Mouse (Mus musculus) midbrain, embryonic 14.5 days (tissue): Measurements from ENCODE around the gene Primpol. TPM values are rescaled to one million over a fixed set of nuclear protein-coding genes. Genes with fewer than 3 reads are reported as not detected.
A peak's percentile ranks its signal among the peaks of the same experiment; 100 is the strongest.

Experiments used
- ATAC-seq: fragments of 200-750 bp; cut with Nextera tagmentation; 2 replicates; pipeline ENCODE4 v1.8.0; 2017; ENCODE audit warnings: moderate number of reproducible peaks, moderate library complexity; ENCODE audit not compliant: low FRiP score, low TSS enrichment
- DNase-seq: peaks from one replicate; pipeline ENCODE4 v3.0.0-alpha.2; 2015
- H3K27ac ChIP-seq: fragments of 300-500 bp; sonication (generic); replicated peaks from 2 replicates; pipeline ENCODE4 v1.5.1; 2014; ENCODE audit warnings: mild to moderate bottlenecking, low read depth, low read length, moderate library complexity
- H3K27me3 ChIP-seq: fragments of 300-500 bp; sonication (generic); 2 replicates; pipeline ENCODE4 v1.6.1; 2014; ENCODE audit warnings: low read length, control low read depth, mixed read lengths; ENCODE audit not compliant: control insufficient read depth, insufficient read depth
- H3K36me3 ChIP-seq: fragments of 300-500 bp; sonication (generic); 2 replicates; pipeline ENCODE4 v1.6.1; 2014; ENCODE audit warnings: low read length, control low read depth; ENCODE audit not compliant: control insufficient read depth, insufficient read depth
- H3K4me1 ChIP-seq: fragments of 300-500 bp; sonication (generic); 2 replicates; pipeline ENCODE4 v1.6.1; 2014; ENCODE audit warnings: mild to moderate bottlenecking, antibody characterized with exemption, low read length, control low read depth; ENCODE audit not compliant: control insufficient read depth, insufficient read depth
- H3K4me2 ChIP-seq: fragments of 300-500 bp; sonication (generic); 2 replicates; pipeline ENCODE4 v1.6.1; 2014; ENCODE audit warnings: mild to moderate bottlenecking, low read length, moderate library complexity
- H3K4me3 ChIP-seq: fragments of 300-500 bp; sonication (generic); replicated peaks from 2 replicates; pipeline ENCODE4 v1.5.1; 2014; ENCODE audit warnings: low read depth, low read length
- H3K9ac ChIP-seq: fragments of 300-500 bp; sonication (generic); replicated peaks from 2 replicates; pipeline ENCODE4 v1.6.1; 2014; ENCODE audit warnings: mild to moderate bottlenecking, low read length, moderate library complexity
- H3K9me3 ChIP-seq: fragments of 300-500 bp; sonication (generic); 2 replicates; pipeline ENCODE4 v1.6.1; 2016; ENCODE audit warnings: low read length, control low read depth, mixed read lengths; ENCODE audit not compliant: control insufficient read depth
- WGBS: fragments of 180-500 bp; shearing (Covaris S2); extraction: QIAGEN DNeasy Blood & Tissue Kit; methylation state at CpG from one replicate; pipeline ENCODE4 v1.1.7; 2014; 5-methylcytosine and 5-hydroxymethylcytosine counted together
- polyA plus RNA-seq: library from polyadenylated mRNA; unstranded; fragments of >200 nt; fragmentation: Nextera tagmentation; extraction: Ambion mirVana; gene quantifications from 2 replicates; pipeline ENCODE4 v1.2.1, GENCODE M21; 2014

Primpol gene
- polyA plus RNA-seq, 1 experiment from 2014 or later, result 11.8 TPM

GRCm38 (mm10) chr8:46543662-46544061 is 73.3 kb downstream of the Primpol start:
- Histone ChIP-seq H3K27ac (no peak overlapping the region), H3K9ac (no peak overlapping the region), H3K9me3 (no peaks in the 10 kb centered on the region), H3K4me2 (no peak overlapping the region), H3K4me1 (no peaks in the 10 kb centered on the region), H3K27me3 (no peaks in the 10 kb centered on the region), H3K36me3 (no peaks in the 10 kb centered on the region), H3K4me3 (no peak overlapping the region)
- DNase-seq (no peak), ATAC-seq (no peak)
- 72% methylated on average over 6 of the region's 6 CpGs for WGBS

- Histone ChIP-seq H3K4me1 (no peaks in the 10 kb centered on the region), H3K4me2 (no peak overlapping the region), H3K27me3 (no peaks in the 10 kb centered on the region), H3K9ac (no peak overlapping the region), H3K27ac (no peak overlapping the region), H3K9me3 (no peaks in the 10 kb centered on the region), H3K4me3 (no peak overlapping the region), H3K36me3 (no peaks in the 10 kb centered on the region)
- ATAC-seq (no peak), DNase-seq (no peak)
- WGBS, result 82% methylated on average over 7 of the region's 7 CpGs
These were observed 73.8 kb downstream of the Primpol start for GRCm38 (mm10) chr8:46543191-46543590.

GRCm38 (mm10) chr8:46539701-46540100 is 77.3 kb downstream of the Primpol start:
- no peak; the same call in 1 of the 2 replicates for ATAC-seq

GRCm38 (mm10) chr8:46533926-46534325 is 83.1 kb downstream of the Primpol start:
- WGBS, result 89% methylated on average over 7 of the region's 7 CpGs
- H3K27ac ChIP-seq, result no peak overlapping the region
- no peaks in the 10 kb centered on the region for H3K4me1 ChIP-seq
- H3K9me3 ChIP-seq, result no peaks in the 10 kb centered on the region
- no peak for ATAC-seq
- no peak for DNase-seq
- H3K27me3 ChIP-seq, result no peaks in the 10 kb centered on the region
- H3K4me3 ChIP-seq, result no peak overlapping the region
- no peak overlapping the region for H3K4me2 ChIP-seq
- no peak overlapping the region for H3K9ac ChIP-seq
- H3K36me3 ChIP-seq, result 0 out of 2 replicates have a peak, but pooled peaks cover 3% of the 10 kb centered on the region

More at GRCm38 (mm10) chr8:46539701-46540100, 77.3 kb downstream of the Primpol start:
- Histone ChIP-seq H3K9ac (no peak overlapping the region), H3K4me2 (no peak overlapping the region), H3K27me3 (no peaks in the 10 kb centered on the region), H3K4me1 (no peaks in the 10 kb centered on the region), H3K27ac (no peak overlapping the region), H3K4me3 (no peak overlapping the region), H3K9me3 (no peaks in the 10 kb centered on the region), H3K36me3 (no peaks in the 10 kb centered on the region)
- WGBS, result 64% methylated on average over 5 of the region's 5 CpGs
- DNase-seq, result peak; percentile 39

GRCm38 (mm10) chr8:46530541-46530940 is 86.5 kb downstream of the Primpol start:
- no peak overlapping the region for H3K27ac ChIP-seq
- WGBS, result 71% methylated on average over 4 of the region's 4 CpGs
- H3K4me2 ChIP-seq, result no peak overlapping the region
- no peak overlapping the region for H3K9ac ChIP-seq
- no peak overlapping the region for H3K4me3 ChIP-seq
- H3K36me3 ChIP-seq, result 0 out of 2 replicates have a peak, but pooled peaks cover 9% of the 10 kb centered on the region
- no peaks in the 10 kb centered on the region for H3K4me1 ChIP-seq
- DNase-seq (no peak), ATAC-seq (no peak)
- H3K9me3 ChIP-seq, result no peaks in the 10 kb centered on the region
- H3K27me3 ChIP-seq, result no peaks in the 10 kb centered on the region

- ATAC-seq (no peak), DNase-seq (no peak)
- Histone ChIP-seq H3K9ac (no peak overlapping the region), H3K4me1 (no peaks in the 10 kb centered on the region), H3K4me3 (no peak overlapping the region), H3K4me2 (no peak overlapping the region), H3K27ac (no peak overlapping the region), H3K27me3 (no peaks in the 10 kb centered on the region), H3K9me3 (no peaks in the 10 kb centered on the region), H3K36me3 (0 out of 2 replicates have a peak, but pooled peaks cover 7% of the 10 kb centered on the region)
- 80% methylated on average over 4 of the region's 4 CpGs for WGBS
These were observed 87.5 kb downstream of the Primpol start for GRCm38 (mm10) chr8:46529508-46529907.

GRCm38 (mm10) chr8:46526821-46527220 is 90.2 kb downstream of the Primpol start:
- Histone ChIP-seq H3K27me3 (no peaks in the 10 kb centered on the region), H3K4me2 (no peak overlapping the region), H3K9me3 (no peaks in the 10 kb centered on the region), H3K36me3 (0 out of 2 replicates have a peak, but pooled peaks cover 5% of the 10 kb centered on the region), H3K9ac (no peak overlapping the region), H3K4me1 (no peaks in the 10 kb centered on the region), H3K4me3 (no peak overlapping the region), H3K27ac (no peak overlapping the region)
- 64% methylated on average over 10 of the region's 10 CpGs for WGBS
- DNase-seq (peak; percentile 55), ATAC-seq (0 out of 2 replicates have a peak, but pooled peaks have one; percentile 34)

- DNase-seq (no peak), ATAC-seq (no peak)
- Histone ChIP-seq H3K27me3 (no peaks in the 10 kb centered on the region), H3K36me3 (0 out of 2 replicates have a peak, but pooled peaks cover 5% of the 10 kb centered on the region), H3K27ac (no peak overlapping the region), H3K9me3 (no peaks in the 10 kb centered on the region), H3K4me1 (no peaks in the 10 kb centered on the region), H3K4me3 (no peak overlapping the region), H3K4me2 (no peak overlapping the region), H3K9ac (no peak overlapping the region)
- 88% methylated on average over 8 of the region's 8 CpGs for WGBS
These were observed 90.9 kb downstream of the Primpol start for GRCm38 (mm10) chr8:46526098-46526497.
